Mouse (Mus musculus): Measurements from ENCODE around the gene Pum3. TPM values are rescaled to one million over a fixed set of nuclear protein-coding genes. Genes with fewer than 3 reads are reported as not detected.

Pum3 gene
- polyA plus RNA-seq, 1 experiment: 28.8 TPM

DNA sequence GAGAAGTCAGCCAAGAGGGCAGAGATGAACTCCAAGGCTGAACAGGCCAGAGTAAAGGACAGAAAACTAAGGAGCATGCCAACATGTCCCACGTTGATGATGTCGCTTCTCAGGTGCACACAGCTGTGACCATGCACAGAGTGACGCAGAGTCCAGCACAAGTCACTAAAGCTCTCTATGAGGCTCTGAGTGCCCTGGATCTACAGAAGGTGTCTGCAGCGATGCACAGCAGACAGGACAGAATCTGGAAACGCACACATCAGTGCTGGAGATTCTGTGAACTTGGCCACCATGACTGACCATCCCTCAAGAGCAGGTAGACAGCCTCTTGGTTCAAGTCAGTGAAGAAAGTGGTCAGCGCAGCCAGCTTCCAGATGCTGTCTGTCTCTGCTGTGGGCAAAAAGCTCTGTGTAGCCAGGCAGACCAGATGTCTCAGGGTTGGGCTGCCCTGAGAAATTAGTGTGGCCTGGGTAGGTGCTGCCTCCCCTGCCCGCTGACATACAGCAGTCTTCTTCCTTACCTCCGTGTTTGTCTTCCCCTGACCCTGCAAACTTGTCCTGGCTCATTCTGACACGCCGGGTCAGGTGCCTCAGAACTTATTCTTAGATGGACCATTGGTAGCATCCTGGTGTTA, 63.4 kb downstream of the Pum3 start:
- no peak overlapping the region for H3K4me3 ChIP-seq
- H3K4me2 ChIP-seq (ENCODE audit: low read depth): no peak overlapping the region
- no peaks in the 10 kb centered on the region for H3K27me3 ChIP-seq (ENCODE audit: control insufficient read depth, insufficient read depth, insufficient read length)
- no peaks in the 10 kb centered on the region for H3K36me3 ChIP-seq (ENCODE audit: control insufficient read depth, insufficient read depth)
- no peak overlapping the region for H3ac ChIP-seq (ENCODE audit: control insufficient read depth, insufficient read length)
- H3K79me2 ChIP-seq (ENCODE audit: control insufficient read depth, insufficient read depth): no peaks in the 10 kb centered on the region
- no peak for TF ChIP-seq MYOD1 (IDR thresholded peaks at IDR 0.05; ENCODE audit: control insufficient read depth in 1 of 3, insufficient read length in 2 of 3, low read depth in 2 of 3)

DNA sequence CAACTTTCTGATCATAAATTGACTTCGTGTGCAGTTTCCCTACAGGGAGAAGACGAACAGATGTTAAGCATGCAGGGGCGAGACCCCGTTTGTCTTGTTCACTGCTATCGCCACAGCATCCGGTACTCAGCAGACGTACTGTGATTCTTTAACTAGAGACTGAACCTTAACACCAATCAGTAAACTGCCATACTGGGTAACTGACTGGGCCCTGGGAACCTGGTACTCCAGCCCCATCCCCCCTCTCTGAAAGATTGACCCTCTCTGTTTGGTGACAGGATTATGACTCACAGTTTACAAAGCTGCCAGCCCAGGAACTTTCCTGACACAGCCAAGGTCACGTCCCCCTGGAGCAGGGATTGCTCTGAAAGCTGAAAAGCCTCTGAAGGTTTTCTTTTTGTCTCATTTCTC, 65.1 kb downstream of the Pum3 start:
- no peak for TF ChIP-seq MAX (IDR thresholded peaks at IDR 0.05; ENCODE audit: low read depth)
- no peak for TF ChIP-seq SRF (IDR thresholded peaks at IDR 0.05; ENCODE audit: control insufficient read depth, insufficient read length, low read depth)
- no peak for TF ChIP-seq POLR2A (IDR thresholded peaks at IDR 0.05; ENCODE audit: insufficient read length, low read depth)
- TF ChIP-seq TCF12 (IDR thresholded peaks at IDR 0.05; ENCODE audit: insufficient read depth, poor library complexity, severe bottlenecking): no peak
- TF ChIP-seq REST (IDR thresholded peaks at IDR 0.05; ENCODE audit: insufficient read depth, insufficient read length): no peak
- TF ChIP-seq USF1 (IDR thresholded peaks at IDR 0.05; ENCODE audit: low read depth): no peak
- TF ChIP-seq MYOG (IDR thresholded peaks at IDR 0.05; ENCODE audit: control insufficient read depth in 1 of 3, insufficient read depth in 1 of 3, insufficient read length in 2 of 3, low read depth in 2 of 3): no peak
- no peak for TF ChIP-seq POLR2AphosphoS2 (IDR thresholded peaks at IDR 0.05; ENCODE audit: insufficient read length, low read depth)
- TF ChIP-seq MYOD1 (IDR thresholded peaks at IDR 0.05; ENCODE audit: control insufficient read depth in 1 of 3, insufficient read length in 2 of 3, low read depth in 2 of 3): no peak
- TF ChIP-seq E2F4 (IDR thresholded peaks at IDR 0.05; ENCODE audit: insufficient read depth): no peak
- TF ChIP-seq TCF3 (IDR thresholded peaks at IDR 0.05; ENCODE audit: insufficient read length, low read depth): no peak
- no peak for TF ChIP-seq CEBPB (IDR thresholded peaks at IDR 0.05; ENCODE audit: insufficient read depth, poor library complexity, severe bottlenecking)
- no peaks in the 10 kb centered on the region for H3K79me2 ChIP-seq (ENCODE audit: control insufficient read depth, insufficient read depth)
- no peak overlapping the region for H3K4me3 ChIP-seq
- H3K36me3 ChIP-seq (ENCODE audit: control insufficient read depth, insufficient read depth): no peaks in the 10 kb centered on the region
- peak overlapping the region; percentile 86 for H3K4me2 ChIP-seq (ENCODE audit: low read depth)
- no peak overlapping the region for H3ac ChIP-seq (ENCODE audit: control insufficient read depth, insufficient read length)
- H3K27me3 ChIP-seq (ENCODE audit: control insufficient read depth, insufficient read depth, insufficient read length): no peaks in the 10 kb centered on the region

DNA sequence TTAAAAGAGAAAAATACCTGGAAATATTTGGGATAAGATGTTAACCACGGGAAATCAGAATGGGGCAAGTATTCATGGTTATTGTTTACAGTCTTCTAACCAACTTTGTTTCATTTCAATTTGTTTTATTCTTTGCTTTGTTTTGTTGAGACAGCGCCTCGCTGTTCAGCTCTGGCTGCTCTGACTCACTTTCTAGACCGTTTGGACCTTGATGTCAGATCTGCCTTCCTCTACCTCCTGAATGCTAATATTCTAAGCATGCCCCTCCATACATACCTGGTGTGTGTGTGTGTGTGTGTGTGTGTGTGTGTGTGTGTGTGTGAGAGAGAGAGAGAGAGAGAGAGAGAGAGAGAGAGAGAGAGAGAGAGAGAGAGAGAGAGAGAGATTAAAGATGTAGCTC, 65.7 kb downstream of the Pum3 start:
- H3K4me3 ChIP-seq: no peak overlapping the region
- H3K79me2 ChIP-seq (ENCODE audit: control insufficient read depth, insufficient read depth): no peaks in the 10 kb centered on the region
- no peaks in the 10 kb centered on the region for H3K36me3 ChIP-seq (ENCODE audit: control insufficient read depth, insufficient read depth)
- H3K4me2 ChIP-seq (ENCODE audit: low read depth): peak overlapping the region; percentile 86
- TF ChIP-seq MAX (IDR thresholded peaks at IDR 0.05; ENCODE audit: low read depth): no peak
- TF ChIP-seq POLR2A (IDR thresholded peaks at IDR 0.05; ENCODE audit: insufficient read length, low read depth): no peak
- TF ChIP-seq SRF (IDR thresholded peaks at IDR 0.05; ENCODE audit: control insufficient read depth, insufficient read length, low read depth): no peak
- no peak for TF ChIP-seq USF1 (IDR thresholded peaks at IDR 0.05; ENCODE audit: low read depth)
- TF ChIP-seq E2F4 (IDR thresholded peaks at IDR 0.05; ENCODE audit: insufficient read depth): no peak
- TF ChIP-seq POLR2AphosphoS2 (IDR thresholded peaks at IDR 0.05; ENCODE audit: insufficient read length, low read depth): no peak
- no peaks in the 10 kb centered on the region for H3K27me3 ChIP-seq (ENCODE audit: control insufficient read depth, insufficient read depth, insufficient read length)
- no peak overlapping the region for H3ac ChIP-seq (ENCODE audit: control insufficient read depth, insufficient read length)

DNA sequence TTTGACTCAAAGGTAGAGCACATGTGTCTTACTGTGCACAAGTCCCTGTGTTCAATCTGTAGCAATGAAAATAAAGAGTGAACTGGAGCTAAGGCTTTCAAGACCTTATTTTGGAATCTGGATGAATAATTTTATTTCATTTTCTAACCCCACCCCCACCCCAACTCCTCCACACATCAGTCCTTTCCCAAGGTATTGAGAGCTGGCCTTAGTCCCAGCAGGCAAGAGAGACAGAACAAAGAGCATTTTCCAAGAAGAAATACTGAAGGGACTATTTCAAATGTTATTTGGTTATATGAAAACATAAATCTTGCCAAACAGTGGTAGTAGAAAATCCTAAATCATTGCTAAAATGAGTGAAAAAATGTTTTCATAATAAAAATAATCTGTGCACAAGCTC, 69.2 kb downstream of the Pum3 start:
- Histone ChIP-seq H3K4me2 (ENCODE audit: low read depth) (no peak overlapping the region), H3ac (ENCODE audit: control insufficient read depth, insufficient read length) (no peak overlapping the region), H3K79me2 (ENCODE audit: control insufficient read depth, insufficient read depth) (no peaks in the 10 kb centered on the region), H3K4me3 (no peak overlapping the region), H3K27me3 (ENCODE audit: control insufficient read depth, insufficient read depth, insufficient read length) (no peaks in the 10 kb centered on the region), H3K36me3 (ENCODE audit: control insufficient read depth, insufficient read depth) (no peaks in the 10 kb centered on the region)
- TF ChIP-seq MAX (IDR thresholded peaks at IDR 0.05; ENCODE audit: low read depth) (no peak), TCF3 (IDR thresholded peaks at IDR 0.05; ENCODE audit: insufficient read length, low read depth) (no peak), MYOD1 (IDR thresholded peaks at IDR 0.05; ENCODE audit: control insufficient read depth in 1 of 3, insufficient read length in 2 of 3, low read depth in 2 of 3) (no peak), CEBPB (IDR thresholded peaks at IDR 0.05; ENCODE audit: insufficient read depth, poor library complexity, severe bottlenecking) (no peak), POLR2A (IDR thresholded peaks at IDR 0.05; ENCODE audit: insufficient read length, low read depth) (no peak), SRF (IDR thresholded peaks at IDR 0.05; ENCODE audit: control insufficient read depth, insufficient read length, low read depth) (no peak), E2F4 (IDR thresholded peaks at IDR 0.05; ENCODE audit: insufficient read depth) (no peak), REST (IDR thresholded peaks at IDR 0.05; ENCODE audit: insufficient read depth, insufficient read length) (no peak), USF1 (IDR thresholded peaks at IDR 0.05; ENCODE audit: low read depth) (no peak), TCF12 (IDR thresholded peaks at IDR 0.05; ENCODE audit: insufficient read depth, poor library complexity, severe bottlenecking) (no peak), POLR2AphosphoS2 (IDR thresholded peaks at IDR 0.05; ENCODE audit: insufficient read length, low read depth) (no peak), MYOG (IDR thresholded peaks at IDR 0.05; ENCODE audit: control insufficient read depth in 1 of 3, insufficient read depth in 1 of 3, insufficient read length in 2 of 3, low read depth in 2 of 3) (no peak)

DNA sequence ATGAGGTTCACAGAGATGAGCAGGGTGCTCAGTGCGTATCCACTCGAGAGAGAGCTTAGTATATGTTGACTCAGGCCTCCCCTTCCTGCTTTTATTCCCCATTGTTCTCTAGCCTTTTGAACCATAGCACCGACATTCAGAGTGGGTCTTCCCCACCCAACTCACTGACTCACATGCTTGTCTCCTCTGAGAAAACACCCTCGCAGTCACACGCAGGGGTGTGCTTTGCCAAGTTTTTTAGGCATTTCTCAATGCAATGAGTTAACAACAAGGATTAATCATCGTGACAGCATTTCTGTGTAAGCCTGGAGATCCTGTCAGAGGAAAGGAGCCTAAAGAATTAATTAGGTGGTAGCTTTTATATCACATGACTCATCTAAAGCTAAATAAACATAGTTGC, 77.9 kb downstream of the Pum3 start:
- Histone ChIP-seq H3ac (ENCODE audit: control insufficient read depth, insufficient read length) (no peak overlapping the region), H3K4me2 (ENCODE audit: low read depth) (peak overlapping the region; percentile 35), H3K36me3 (ENCODE audit: control insufficient read depth, insufficient read depth) (no peaks in the 10 kb centered on the region), H3K27me3 (ENCODE audit: control insufficient read depth, insufficient read depth, insufficient read length) (no peaks in the 10 kb centered on the region), H3K79me2 (ENCODE audit: control insufficient read depth, insufficient read depth) (no peaks in the 10 kb centered on the region), H3K4me3 (no peak overlapping the region)
- TF ChIP-seq CEBPB (IDR thresholded peaks at IDR 0.05; ENCODE audit: insufficient read depth, poor library complexity, severe bottlenecking): peak; percentile 71
- no peak for TF ChIP-seq MAX (IDR thresholded peaks at IDR 0.05; ENCODE audit: low read depth)
- no peak for TF ChIP-seq REST (IDR thresholded peaks at IDR 0.05; ENCODE audit: insufficient read depth, insufficient read length)
- TF ChIP-seq USF1 (IDR thresholded peaks at IDR 0.05; ENCODE audit: low read depth): no peak
- TF ChIP-seq SRF (IDR thresholded peaks at IDR 0.05; ENCODE audit: control insufficient read depth, insufficient read length, low read depth): no peak
- TF ChIP-seq MYOD1 (IDR thresholded peaks at IDR 0.05; ENCODE audit: control insufficient read depth in 1 of 3, insufficient read length in 2 of 3, low read depth in 2 of 3): no peak
- no peak for TF ChIP-seq MYOG (IDR thresholded peaks at IDR 0.05; ENCODE audit: control insufficient read depth in 1 of 3, insufficient read depth in 1 of 3, insufficient read length in 2 of 3, low read depth in 2 of 3)
- TF ChIP-seq POLR2AphosphoS2 (IDR thresholded peaks at IDR 0.05; ENCODE audit: insufficient read length, low read depth): no peak
